Mouse (Mus musculus): ENCODE results near the gene Atp8b4. TPM values are rescaled to one million over a fixed set of nuclear protein-coding genes. Genes with fewer than 3 reads are reported as not detected.
A peak's percentile ranks its signal among the peaks of the same experiment; 100 is the strongest.
"Not testable (repeated sequence)": the region's sequence is repeated elsewhere in the genome, so short reads cannot be mapped to it uniquely, and the experiment has no call there.

Atp8b4 gene
- polyA plus RNA-seq, 1 experiment from 2014 or later, result 0.93 TPM

- H3K27me3 ChIP-seq; H3K4me1 ChIP-seq; H3K27ac ChIP-seq; H3K9me3 ChIP-seq; ATAC-seq (ENCODE audit: low FRiP score); H3K4me3 ChIP-seq (replicated peaks); H3K36me3 ChIP-seq (replicated peaks); H3K9ac ChIP-seq; H3K4me2 ChIP-seq: not testable (repeated sequence)
- WGBS, result 49% methylated on average over 2 of the region's 2 CpGs
Measured at GRCm38 (mm10) chr2:126457759-126458158, 42.7 kb downstream of the Atp8b4 start.

- Histone ChIP-seq H3K4me1 (peaks cover 4% of the 10 kb centered on the region; the same call in 1 of the 2 replicates), H3K27me3 (no peaks in the 10 kb centered on the region), H3K4me3 (replicated peaks) (no peak overlapping the region), H3K9ac (no peak overlapping the region), H3K27ac (no peak overlapping the region), H3K4me2 (no peak overlapping the region), H3K36me3 (replicated peaks) (no peaks in the 10 kb centered on the region), H3K9me3 (no peaks in the 10 kb centered on the region)
- 88% methylated on average over 7 of the region's 7 CpGs for WGBS
- ATAC-seq (ENCODE audit: low FRiP score), result no peak
Measured at GRCm38 (mm10) chr2:126450937-126451302, 49.6 kb downstream of the Atp8b4 start.

GRCm38 (mm10) chr2:126450210-126450936, 50.1 kb downstream of the Atp8b4 start:
- Histone ChIP-seq H3K4me2 (no peak overlapping the region), H3K27me3 (no peaks in the 10 kb centered on the region), H3K9me3 (no peaks in the 10 kb centered on the region), H3K4me3 (replicated peaks) (no peak overlapping the region), H3K36me3 (replicated peaks) (no peaks in the 10 kb centered on the region), H3K4me1 (peaks cover 4% of the 10 kb centered on the region; the same call in 1 of the 2 replicates), H3K9ac (no peak overlapping the region), H3K27ac (no peak overlapping the region)
- no peak for ATAC-seq (ENCODE audit: low FRiP score)
- 80% methylated on average over 14 of the region's 14 CpGs for WGBS

GRCm38 (mm10) chr2:126445039-126445438, 55.4 kb downstream of the Atp8b4 start:
- Histone ChIP-seq H3K4me1 (no peaks in the 10 kb centered on the region), H3K27ac (no peak overlapping the region), H3K4me3 (replicated peaks) (no peak overlapping the region), H3K27me3 (no peaks in the 10 kb centered on the region), H3K4me2 (no peak overlapping the region), H3K9me3 (no peaks in the 10 kb centered on the region), H3K9ac (no peak overlapping the region), H3K36me3 (replicated peaks) (no peaks in the 10 kb centered on the region)
- no peak for ATAC-seq (ENCODE audit: low FRiP score)
- WGBS, result 88% methylated on average over 6 of the region's 6 CpGs

- WGBS, result 82% methylated on average over 4 of the region's 4 CpGs
- Histone ChIP-seq H3K4me2 (no peak overlapping the region), H3K36me3 (replicated peaks) (no peaks in the 10 kb centered on the region), H3K27ac (no peak overlapping the region), H3K9ac (no peak overlapping the region), H3K4me3 (replicated peaks) (no peak overlapping the region), H3K9me3 (no peaks in the 10 kb centered on the region), H3K27me3 (no peaks in the 10 kb centered on the region), H3K4me1 (no peaks in the 10 kb centered on the region)
- ATAC-seq (ENCODE audit: low FRiP score), result no peak
Measured at GRCm38 (mm10) chr2:126441586-126441985, 58.9 kb downstream of the Atp8b4 start.

- ATAC-seq (ENCODE audit: low FRiP score), result no peak
Measured at GRCm38 (mm10) chr2:126434712-126435111, 65.8 kb downstream of the Atp8b4 start.

GRCm38 (mm10) chr2:126434305-126434704, 66.2 kb downstream of the Atp8b4 start:
- 93% methylated on average over 9 of the region's 9 CpGs for WGBS

More at GRCm38 (mm10) chr2:126434712-126435111, 65.8 kb downstream of the Atp8b4 start:
- Histone ChIP-seq H3K9ac (no peak overlapping the region), H3K27me3 (no peaks in the 10 kb centered on the region), H3K4me3 (replicated peaks) (no peak overlapping the region), H3K27ac (no peak overlapping the region), H3K4me1 (no peaks in the 10 kb centered on the region), H3K4me2 (no peak overlapping the region), H3K36me3 (replicated peaks) (no peaks in the 10 kb centered on the region), H3K9me3 (no peaks in the 10 kb centered on the region)
- WGBS, result 88% methylated on average over 1 of the region's 1 CpGs

GRCm38 (mm10) chr2:126432481-126433066, 67.9 kb downstream of the Atp8b4 start:
- ATAC-seq (ENCODE audit: low FRiP score), result no peak
- H3K4me2 ChIP-seq, result no peak overlapping the region
- H3K9me3 ChIP-seq, result no peaks in the 10 kb centered on the region
- no peaks in the 10 kb centered on the region for H3K36me3 ChIP-seq (replicated peaks)
- H3K4me3 ChIP-seq (replicated peaks), result no peak overlapping the region
- H3K27me3 ChIP-seq, result no peaks in the 10 kb centered on the region
- H3K27ac ChIP-seq, result no peak overlapping the region
- H3K9ac ChIP-seq, result no peak overlapping the region
- no peaks in the 10 kb centered on the region for H3K4me1 ChIP-seq
- 81% methylated on average over 9 of the region's 9 CpGs for WGBS

More at GRCm38 (mm10) chr2:126434305-126434704, 66.2 kb downstream of the Atp8b4 start:
- no peak overlapping the region for H3K9ac ChIP-seq
- no peak overlapping the region for H3K4me3 ChIP-seq (replicated peaks)
- ATAC-seq (ENCODE audit: low FRiP score), result no peak
- H3K9me3 ChIP-seq, result no peaks in the 10 kb centered on the region
- no peaks in the 10 kb centered on the region for H3K27me3 ChIP-seq
- H3K36me3 ChIP-seq (replicated peaks), result no peaks in the 10 kb centered on the region
- H3K27ac ChIP-seq, result no peak overlapping the region
- no peaks in the 10 kb centered on the region for H3K4me1 ChIP-seq
- H3K4me2 ChIP-seq, result no peak overlapping the region

- Histone ChIP-seq H3K4me3 (replicated peaks) (no peak overlapping the region), H3K4me1 (no peaks in the 10 kb centered on the region; the same call in 1 of the 2 replicates), H3K4me2 (no peak overlapping the region), H3K36me3 (replicated peaks) (no peaks in the 10 kb centered on the region), H3K27ac (no peak overlapping the region), H3K9me3 (no peaks in the 10 kb centered on the region), H3K9ac (no peak overlapping the region), H3K27me3 (no peaks in the 10 kb centered on the region)
- peak; percentile 55; the same call in 1 of the 2 replicates for ATAC-seq (ENCODE audit: low FRiP score)
- 18% methylated on average over 3 of the region's 3 CpGs for WGBS
Measured at GRCm38 (mm10) chr2:126429282-126429681, 71.2 kb downstream of the Atp8b4 start.

- 82% methylated on average over 3 of the region's 3 CpGs for WGBS
- Histone ChIP-seq H3K4me3 (replicated peaks) (no peak overlapping the region), H3K9ac (no peak overlapping the region), H3K27ac (no peak overlapping the region), H3K9me3 (no peaks in the 10 kb centered on the region), H3K4me1 (no peaks in the 10 kb centered on the region; the same call in 1 of the 2 replicates), H3K36me3 (replicated peaks) (no peaks in the 10 kb centered on the region), H3K4me2 (no peak overlapping the region), H3K27me3 (no peaks in the 10 kb centered on the region)
- no peak for ATAC-seq (ENCODE audit: low FRiP score)
Measured at GRCm38 (mm10) chr2:126425223-126425622, 75.3 kb downstream of the Atp8b4 start.

- 57% methylated on average over 8 of the region's 8 CpGs for WGBS
- Histone ChIP-seq H3K36me3 (replicated peaks) (no peaks in the 10 kb centered on the region), H3K4me2 (no peak overlapping the region), H3K27me3 (no peaks in the 10 kb centered on the region), H3K27ac (no peak overlapping the region), H3K9me3 (no peaks in the 10 kb centered on the region), H3K4me1 (no peaks in the 10 kb centered on the region; the same call in 1 of the 2 replicates), H3K9ac (no peak overlapping the region), H3K4me3 (replicated peaks) (no peak overlapping the region)
- no peak for ATAC-seq (ENCODE audit: low FRiP score)
Measured at GRCm38 (mm10) chr2:126424714-126425113, 75.8 kb downstream of the Atp8b4 start.

- no peak for ATAC-seq (ENCODE audit: low FRiP score)
- H3K27me3 ChIP-seq, result no peaks in the 10 kb centered on the region
- WGBS, result 94% methylated on average over 2 of the region's 2 CpGs
Measured at GRCm38 (mm10) chr2:126420901-126421300, 79.6 kb downstream of the Atp8b4 start.

GRCm38 (mm10) chr2:126418916-126419315, 81.6 kb downstream of the Atp8b4 start:
- ATAC-seq (ENCODE audit: low FRiP score), result no peak
- Histone ChIP-seq H3K27me3 (no peaks in the 10 kb centered on the region), H3K4me3 (replicated peaks) (no peak overlapping the region)

More at GRCm38 (mm10) chr2:126420901-126421300, 79.6 kb downstream of the Atp8b4 start:
- Histone ChIP-seq H3K4me3 (replicated peaks) (no peak overlapping the region), H3K4me1 (no peaks in the 10 kb centered on the region; the same call in 1 of the 2 replicates), H3K4me2 (no peak overlapping the region), H3K36me3 (replicated peaks) (no peaks in the 10 kb centered on the region), H3K9ac (no peak overlapping the region), H3K9me3 (no peaks in the 10 kb centered on the region), H3K27ac (no peak overlapping the region)

More at GRCm38 (mm10) chr2:126418916-126419315, 81.6 kb downstream of the Atp8b4 start:
- Histone ChIP-seq H3K9ac (no peak overlapping the region), H3K9me3 (no peaks in the 10 kb centered on the region), H3K36me3 (replicated peaks) (no peaks in the 10 kb centered on the region), H3K27ac (no peak overlapping the region), H3K4me2 (no peak overlapping the region), H3K4me1 (no peaks in the 10 kb centered on the region)
- WGBS, result 94% methylated on average over 3 of the region's 3 CpGs

All from forebrain, embryonic 12.5 days (tissue).